Mouse (Mus musculus) kidney, adult 2 months (tissue): ENCODE results near the gene Usp46.

Experiments
- CTCF ChIP-seq: fragments of 200-500 bp; conservative IDR thresholded peaks from 2 replicates; pipeline ENCODE4 v1.5.1; 2011; ENCODE audit warnings: low read depth, mild to moderate bottlenecking, control low read depth, low read length, moderate library complexity, mixed read lengths; ENCODE audit not compliant: insufficient read depth, insufficient read length
- POLR2A ChIP-seq: fragments of 200-500 bp; IDR thresholded peaks from one replicate; pipeline ENCODE4 v1.6.1; 2011; ENCODE audit warnings: low read depth, low read length, control low read depth

GRCm38 (mm10) chr5:73977426-73977825 lies 90.8 kb downstream of the Usp46 start:
- TF ChIP-seq CTCF = no peak
- TF ChIP-seq POLR2A = no peak
